Mouse (Mus musculus): ENCODE results near the gene Kdm5a. TPM values are rescaled to one million over a fixed set of nuclear protein-coding genes. Genes with fewer than 3 reads are reported as not detected.

The Kdm5a gene
- 44.8 and 54.4 TPM in 2 replicates for polyA plus RNA-seq (2015; fragmentation: Nextera tagmentation; extraction: Ambion mirVana)

GRCm38 (mm10) chr6:120363688-120364522 is at the start of gene Kdm5a, which contains the start of gene Ccdc77:
Gene Kdm5a (plus strand): TSS chr6:120364124.
Gene Ccdc77 (minus strand): TSS chr6:120364374.
- peaks cover 14% of the 10 kb centered on the region for H3K4me1 ChIP-seq (ENCODE audit: insufficient read depth, low read length)
- H3K9me3 ChIP-seq (ENCODE audit: low read length): no peaks in the 10 kb centered on the region
- H3K4me2 ChIP-seq (replicated peaks; ENCODE audit: low read depth, low read length): peak within 1 kb of the TSS; percentile 91
- no peaks in the 10 kb centered on the region for H3K27me3 ChIP-seq (ENCODE audit: insufficient read depth, low read length)
- under 1% methylated on average over 71 of the region's 71 CpGs for WGBS
- peak within 1 kb of the TSS; percentile 90 for H3K4me3 ChIP-seq (ENCODE audit: low read length)
- H3K9ac ChIP-seq (replicated peaks; ENCODE audit: low read length): peak within 1 kb of the TSS; percentile 85
- peaks cover 16% of the 10 kb centered on the region for H3K36me3 ChIP-seq (ENCODE audit: insufficient read depth, low read length)
- peak; percentile 96 for ATAC-seq (ENCODE audit: low FRiP score, low TSS enrichment)
- H3K27ac ChIP-seq (ENCODE audit: low read length): peak within 1 kb of the TSS; percentile 99

GRCm38 (mm10) chr6:120318303-120318940 is 45.5 kb upstream of the Kdm5a start:
- Histone ChIP-seq H3K9ac (replicated peaks; ENCODE audit: low read length) (no peak overlapping the region), H3K36me3 (ENCODE audit: insufficient read depth, low read length) (no peaks in the 10 kb centered on the region), H3K9me3 (ENCODE audit: low read length) (no peaks in the 10 kb centered on the region), H3K27ac (ENCODE audit: low read length) (no peak overlapping the region), H3K27me3 (ENCODE audit: insufficient read depth, low read length) (no peaks in the 10 kb centered on the region), H3K4me2 (replicated peaks; ENCODE audit: low read depth, low read length) (no peak overlapping the region), H3K4me3 (ENCODE audit: low read length) (no peak overlapping the region), H3K4me1 (ENCODE audit: insufficient read depth, low read length) (no peaks in the 10 kb centered on the region)
- no peak for ATAC-seq (ENCODE audit: low FRiP score, low TSS enrichment)
- WGBS: 74% methylated on average over 11 of the region's 11 CpGs

GRCm38 (mm10) chr6:120319129-120319528 is 44.8 kb upstream of the Kdm5a start:
- H3K36me3 ChIP-seq (ENCODE audit: insufficient read depth, low read length): no peaks in the 10 kb centered on the region
- no peaks in the 10 kb centered on the region for H3K4me1 ChIP-seq (ENCODE audit: insufficient read depth, low read length)
- H3K27me3 ChIP-seq (ENCODE audit: insufficient read depth, low read length): no peaks in the 10 kb centered on the region
- ATAC-seq (ENCODE audit: low FRiP score, low TSS enrichment): no peak
- no peak overlapping the region for H3K4me2 ChIP-seq (replicated peaks; ENCODE audit: low read depth, low read length)
- H3K27ac ChIP-seq (ENCODE audit: low read length): no peak overlapping the region
- no peak overlapping the region for H3K4me3 ChIP-seq (ENCODE audit: low read length)
- H3K9me3 ChIP-seq (ENCODE audit: low read length): no peaks in the 10 kb centered on the region
- 91% methylated on average over 9 of the region's 9 CpGs for WGBS
- no peak overlapping the region for H3K9ac ChIP-seq (replicated peaks; ENCODE audit: low read length)

- 71% methylated on average over 2 of the region's 2 CpGs for WGBS
- no peaks in the 10 kb centered on the region for H3K4me1 ChIP-seq (ENCODE audit: insufficient read depth, low read length)
Observed at GRCm38 (mm10) chr6:120320369-120320768, 43.6 kb upstream of the Kdm5a start.

GRCm38 (mm10) chr6:120324295-120324927 is 39.5 kb upstream of the Kdm5a start:
- 32% methylated on average over 6 of the region's 6 CpGs for WGBS
- no peaks in the 10 kb centered on the region for H3K4me1 ChIP-seq (ENCODE audit: insufficient read depth, low read length)
- H3K27ac ChIP-seq (ENCODE audit: low read length): no peak overlapping the region
- no peak for ATAC-seq (ENCODE audit: low FRiP score, low TSS enrichment)
- H3K4me2 ChIP-seq (replicated peaks; ENCODE audit: low read depth, low read length): no peak overlapping the region
- no peaks in the 10 kb centered on the region for H3K9me3 ChIP-seq (ENCODE audit: low read length)
- no peak overlapping the region for H3K9ac ChIP-seq (replicated peaks; ENCODE audit: low read length)
- no peaks in the 10 kb centered on the region for H3K27me3 ChIP-seq (ENCODE audit: insufficient read depth, low read length)
- no peak overlapping the region for H3K4me3 ChIP-seq (ENCODE audit: low read length)
- H3K36me3 ChIP-seq (ENCODE audit: insufficient read depth, low read length): peaks cover 11% of the 10 kb centered on the region

More at GRCm38 (mm10) chr6:120320369-120320768, 43.6 kb upstream of the Kdm5a start:
- H3K4me3 ChIP-seq (ENCODE audit: low read length): no peak overlapping the region
- no peaks in the 10 kb centered on the region; the same call in 1 of the 2 replicates for H3K36me3 ChIP-seq (ENCODE audit: insufficient read depth, low read length)
- H3K4me2 ChIP-seq (replicated peaks; ENCODE audit: low read depth, low read length): no peak overlapping the region
- H3K27ac ChIP-seq (ENCODE audit: low read length): no peak overlapping the region
- H3K9me3 ChIP-seq (ENCODE audit: low read length): no peaks in the 10 kb centered on the region
- H3K9ac ChIP-seq (replicated peaks; ENCODE audit: low read length): no peak overlapping the region
- H3K27me3 ChIP-seq (ENCODE audit: insufficient read depth, low read length): no peaks in the 10 kb centered on the region
- ATAC-seq (ENCODE audit: low FRiP score, low TSS enrichment): no peak

GRCm38 (mm10) chr6:120332351-120332750 is 31.6 kb upstream of the Kdm5a start:
- ATAC-seq (ENCODE audit: low FRiP score, low TSS enrichment): no peak
- Histone ChIP-seq H3K4me2 (replicated peaks; ENCODE audit: low read depth, low read length) (no peak overlapping the region), H3K9ac (replicated peaks; ENCODE audit: low read length) (no peak overlapping the region), H3K4me1 (ENCODE audit: insufficient read depth, low read length) (no peaks in the 10 kb centered on the region), H3K27ac (ENCODE audit: low read length) (no peak overlapping the region), H3K9me3 (ENCODE audit: low read length) (no peaks in the 10 kb centered on the region), H3K36me3 (ENCODE audit: insufficient read depth, low read length) (peaks cover 66% of the 10 kb centered on the region), H3K4me3 (ENCODE audit: low read length) (no peak overlapping the region), H3K27me3 (ENCODE audit: insufficient read depth, low read length) (no peaks in the 10 kb centered on the region)
- 82% methylated on average over 2 of the region's 2 CpGs for WGBS

- Histone ChIP-seq H3K4me2 (replicated peaks; ENCODE audit: low read depth, low read length) (no peak overlapping the region), H3K27ac (ENCODE audit: low read length) (no peak overlapping the region), H3K4me1 (ENCODE audit: insufficient read depth, low read length) (no peaks in the 10 kb centered on the region), H3K36me3 (ENCODE audit: insufficient read depth, low read length) (peaks cover 46% of the 10 kb centered on the region), H3K9ac (replicated peaks; ENCODE audit: low read length) (no peak overlapping the region), H3K27me3 (ENCODE audit: insufficient read depth, low read length) (no peaks in the 10 kb centered on the region), H3K9me3 (ENCODE audit: low read length) (no peaks in the 10 kb centered on the region), H3K4me3 (ENCODE audit: low read length) (no peak overlapping the region)
- ATAC-seq (ENCODE audit: low FRiP score, low TSS enrichment): no peak
- 56% methylated on average over 1 of the region's 1 CpGs for WGBS
Observed at GRCm38 (mm10) chr6:120343992-120344391, 19.9 kb upstream of the Kdm5a start.

- Histone ChIP-seq H3K27ac (ENCODE audit: low read length) (no peak overlapping the region), H3K9ac (replicated peaks; ENCODE audit: low read length) (no peak overlapping the region), H3K4me2 (replicated peaks; ENCODE audit: low read depth, low read length) (no peak overlapping the region), H3K4me3 (ENCODE audit: low read length) (no peak overlapping the region), H3K9me3 (ENCODE audit: low read length) (no peaks in the 10 kb centered on the region), H3K4me1 (ENCODE audit: insufficient read depth, low read length) (no peaks in the 10 kb centered on the region), H3K27me3 (ENCODE audit: insufficient read depth, low read length) (no peaks in the 10 kb centered on the region), H3K36me3 (ENCODE audit: insufficient read depth, low read length) (peaks cover 45% of the 10 kb centered on the region)
- ATAC-seq (ENCODE audit: low FRiP score, low TSS enrichment): no peak
- 88% methylated on average over 3 of the region's 3 CpGs for WGBS
Observed at GRCm38 (mm10) chr6:120349018-120349417, 14.9 kb upstream of the Kdm5a start.

GRCm38 (mm10) chr6:120356478-120356877 is 7.4 kb upstream of the Kdm5a start:
- H3K36me3 ChIP-seq (ENCODE audit: insufficient read depth, low read length): 0 out of 2 replicates have a peak, but pooled peaks cover 9% of the 10 kb centered on the region
- H3K27me3 ChIP-seq (ENCODE audit: insufficient read depth, low read length): no peaks in the 10 kb centered on the region
- peaks cover 8% of the 10 kb centered on the region for H3K4me1 ChIP-seq (ENCODE audit: insufficient read depth, low read length)
- H3K4me3 ChIP-seq (ENCODE audit: low read length): peak overlapping the region; percentile 72
- WGBS: 33% methylated on average over 5 of the region's 5 CpGs
- H3K27ac ChIP-seq (ENCODE audit: low read length): peak overlapping the region; percentile 78
- peak overlapping the region; percentile 74 for H3K9ac ChIP-seq (replicated peaks; ENCODE audit: low read length)
- H3K9me3 ChIP-seq (ENCODE audit: low read length): no peaks in the 10 kb centered on the region
- no peak for ATAC-seq (ENCODE audit: low FRiP score, low TSS enrichment)
- peak overlapping the region; percentile 77 for H3K4me2 ChIP-seq (replicated peaks; ENCODE audit: low read depth, low read length)
